Mouse (Mus musculus) bone marrow macrophage, adult 2 months (primary cell): Measurements from ENCODE around the gene Pias4.

Source experiments
- CTCF ChIP-seq: IDR thresholded peaks from 2 replicates; pipeline ENCODE4 v1.5.1; 2012; ENCODE audit warnings: low read depth, mild to moderate bottlenecking, low read length, moderate library complexity
- POLR2A ChIP-seq: IDR thresholded peaks from 2 replicates; pipeline ENCODE4 v1.6.1; 2012; ENCODE audit warnings: mild to moderate bottlenecking, low read depth, low read length, borderline replicate concordance

DNA sequence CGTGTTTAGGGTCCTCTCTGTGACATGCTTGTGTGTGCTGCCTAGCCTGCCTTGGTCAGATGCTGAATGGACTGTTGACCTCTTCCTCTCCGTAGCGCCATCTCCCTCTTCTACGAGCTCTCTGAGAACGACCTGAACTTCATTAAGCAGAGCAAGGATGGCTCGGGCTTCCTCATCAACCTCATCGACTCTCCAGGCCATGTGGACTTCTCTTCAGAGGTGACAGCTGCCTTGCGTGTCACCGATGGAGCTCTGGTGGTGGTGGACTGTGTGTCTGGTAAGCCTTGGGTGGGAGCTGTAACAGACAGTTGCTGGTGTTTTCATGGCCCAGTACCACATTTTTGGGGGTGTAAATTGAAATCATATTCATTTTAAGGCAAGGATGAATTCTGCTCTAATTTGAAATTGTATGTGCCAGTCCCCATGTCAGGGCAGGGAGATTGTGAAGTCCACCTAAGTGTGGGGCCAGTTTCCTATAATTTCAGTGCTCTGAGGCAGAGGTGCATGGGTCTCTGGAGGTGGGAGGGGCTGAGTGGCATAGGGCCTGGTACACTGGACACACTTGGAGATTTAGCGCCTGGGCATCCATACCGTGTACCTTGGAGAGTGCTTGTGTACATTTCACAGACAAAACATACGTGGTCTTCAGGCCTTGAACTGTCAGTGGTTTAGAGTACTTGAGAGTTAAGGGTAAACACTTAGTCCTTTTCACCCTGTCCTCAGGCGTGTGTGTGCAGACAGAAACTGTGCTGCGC lies 10.4 kb upstream of the Pias4 start:
- TF ChIP-seq CTCF = no peak
- TF ChIP-seq POLR2A = no peak
